ENCODE assay signal across 14 mouse cellular contexts in the genomic region with DNA sequence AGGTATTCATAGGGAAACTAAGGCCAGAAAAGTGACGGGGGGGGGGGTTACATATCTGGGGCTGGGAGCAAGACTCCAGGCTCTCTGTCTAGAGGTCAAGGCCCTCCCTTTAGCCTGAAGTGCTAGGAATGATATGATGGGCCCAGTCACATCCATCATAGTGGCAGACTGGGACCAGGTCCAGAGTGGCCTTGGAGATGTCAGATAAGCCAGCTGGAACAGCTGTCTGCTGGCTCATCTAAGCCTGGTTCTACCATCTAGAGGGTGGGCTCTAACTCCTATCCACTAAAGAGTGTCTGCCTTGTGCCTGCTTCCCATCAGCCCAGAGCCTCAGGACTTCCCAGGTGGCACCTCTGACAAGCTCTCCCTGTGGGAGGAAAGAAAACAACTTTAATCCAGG. TPM values are rescaled to one million over a fixed set of nuclear protein-coding genes. Genes with fewer than 3 reads are reported as not detected.
A peak's percentile ranks its signal among the peaks of the same experiment; 100 is the strongest.
DNase-seq lines count a peak whose midpoint lies in the region; ATAC-seq lines count a peak whose summit lies in the region.
"Had no signal": no experiment of that assay in that cellular context is flagged by ENCODE, and none has a peak within 500 bp of the region (broad histone marks: within the 10 kb centered on the region; RNA-seq: fewer than 3 reads in every experiment).

No protein-coding gene starts in this region.

- H3K9me3 ChIP-seq in heart, embryonic 14.5 days (ENCODE audit: control insufficient read depth, low read length): no peaks in the 10 kb centered on the region
- H3K9me3 ChIP-seq in hindbrain, embryonic 12.5 days (replicated peaks): no peaks in the 10 kb centered on the region
- H3K9me3 ChIP-seq: liver, embryonic 15.5 days had no signal

- no peaks in the 10 kb centered on the region for H3K27me3 ChIP-seq in heart, embryonic 14.5 days (ENCODE audit: control insufficient read depth, insufficient read depth, low read length)
- no peaks in the 10 kb centered on the region for H3K27me3 ChIP-seq in hindbrain, embryonic 12.5 days

- peak overlapping the region; percentile 46 to 95 for H3K27ac ChIP-seq in heart, embryonic 14.5 days (replicated peaks in 1 of 2; ENCODE audit: control insufficient read depth in 1 of 2, insufficient read depth in 1 of 2, low read depth in 2 of 2, low read length in 2 of 2)
- no peak overlapping the region for H3K27ac ChIP-seq in hindbrain, embryonic 12.5 days
- H3K27ac ChIP-seq: left cerebral cortex, adult 2 months; liver, embryonic 15.5 days had no signal

- peaks cover under 1% of the 10 kb centered on the region; the same call in 1 of the 2 replicates for H3K36me3 ChIP-seq in heart, embryonic 14.5 days (ENCODE audit: control insufficient read depth, insufficient read depth, low read length)
- H3K36me3 ChIP-seq in hindbrain, embryonic 12.5 days: no peaks in the 10 kb centered on the region
- H3K36me3 ChIP-seq: liver, embryonic 15.5 days had no signal

- peaks cover 17 to 36% of the 10 kb centered on the region in 2 experiments for H3K4me1 ChIP-seq in heart, embryonic 14.5 days (ENCODE audit: control insufficient read depth in 2 of 2, insufficient read depth in 2 of 2, low read length in 2 of 2)
- H3K4me1 ChIP-seq in hindbrain, embryonic 12.5 days: peaks cover 10% of the 10 kb centered on the region

- H3K4me2 ChIP-seq in heart, embryonic 14.5 days (ENCODE audit: low read length): no peak overlapping the region
- no peak overlapping the region for H3K4me2 ChIP-seq in hindbrain, embryonic 12.5 days (replicated peaks)
- H3K4me2 ChIP-seq: liver, embryonic 15.5 days had no signal

- no peak for ATAC-seq in heart, embryonic 14.5 days (ENCODE audit: insufficient number of reproducible peaks, insufficient read depth, low FRiP score, low read depth)
- ATAC-seq in hindbrain, embryonic 12.5 days (ENCODE audit: low FRiP score): no peak
- ATAC-seq: CD4-positive, CD25-positive, alpha-beta regulatory T cell, adult 4 months had no signal

- no peak for DNase-seq in heart, adult 18-20 months
- DNase-seq in 3T3-L1 (ENCODE audit: low read depth, low spot score): peak; percentile 71
- peak; percentile 74 for DNase-seq in adrenal gland, adult 8-10 months
- DNase-seq in kidney, postnatal 14 days: peak; percentile 65
- no peak for DNase-seq in embryo, embryonic 10.5 days (ENCODE audit: low spot score)
- no peak for DNase-seq in layer of hippocampus, postnatal 14 days (ENCODE audit: low spot score in 2 of 2)
- DNase-seq: gastrocnemius, postnatal 10 days had no signal

- no peak overlapping the region for H3K4me3 ChIP-seq in heart, embryonic 14.5 days (ENCODE audit: control insufficient read depth in 1 of 2, insufficient read depth in 1 of 2, low read depth in 1 of 2, low read length in 2 of 2)
- H3K4me3 ChIP-seq in hindbrain, embryonic 12.5 days: no peak overlapping the region
- H3K4me3 ChIP-seq: left cerebral cortex, adult 2 months; liver, embryonic 15.5 days had no signal

- WGBS in heart, embryonic 14.5 days: 70% methylated on average over 1 of the region's 1 CpGs
- 84% methylated on average over 1 of the region's 1 CpGs for WGBS in hindbrain, embryonic 12.5 days

- peak overlapping the region; percentile 30; the same call in 1 of the 2 replicates for H3K9ac ChIP-seq in heart, embryonic 14.5 days (ENCODE audit: low read length)
- no peak overlapping the region for H3K9ac ChIP-seq in hindbrain, embryonic 12.5 days
- H3K9ac ChIP-seq: liver, embryonic 15.5 days had no signal

RNA-seq across cellular contexts. Expression of a gene that starts 1.9 kb away (rescaled TPM):
- polyA plus RNA-seq in heart, embryonic 14.5 days (2014; fragmentation: Nextera tagmentation; extraction: Ambion mirVana): 305 and 318 TPM in 2 replicates
- total RNA-seq in heart, adult 18-20 months (2021): 100 to 1,000 TPM in 1 of 2 experiments, 10 to 100 TPM in 1; 89.1 to 107 TPM
- 100 to 1,000 TPM; 133 to 158 (median 140) TPM for total RNA-seq in adrenal gland, adult 8-10 months (2022)
- 420 and 456 TPM in 2 replicates for polyA plus RNA-seq in hindbrain, embryonic 12.5 days (2016; fragmentation: Nextera tagmentation; extraction: Ambion mirVana)
- 10 to 100 TPM; 38.0 to 42.4 TPM for total RNA-seq in layer of hippocampus, postnatal 14 days (2021)

RNA-seq across cellular contexts. Expression of a gene that starts 26.1 kb away (rescaled TPM):
- polyA plus RNA-seq in heart, embryonic 14.5 days (2014; fragmentation: Nextera tagmentation; extraction: Ambion mirVana): not detected in 2 replicates
- total RNA-seq in heart, adult 18-20 months (2021): not detected
- not detected for total RNA-seq in adrenal gland, adult 8-10 months (2022)
- not detected in 2 replicates for polyA plus RNA-seq in hindbrain, embryonic 12.5 days (2016; fragmentation: Nextera tagmentation; extraction: Ambion mirVana)
- not detected for total RNA-seq in layer of hippocampus, postnatal 14 days (2021)
- total RNA-seq: common myeloid progenitor, adult 5-6 weeks; gastrocnemius, postnatal 10 days; left cerebral cortex, adult 2 months had no signal
- polyA plus RNA-seq: urinary bladder, adult 2 months had no signal

RNA-seq across cellular contexts. Expression of a gene that starts 28.1 kb away (rescaled TPM):
- 57.8 and 58.2 TPM in 2 replicates for polyA plus RNA-seq in heart, embryonic 14.5 days (2014; fragmentation: Nextera tagmentation; extraction: Ambion mirVana)
- total RNA-seq in heart, adult 18-20 months (2021): 10 to 100 TPM; 20.0 to 25.1 TPM
- 10 to 100 TPM; 56.6 to 69.3 (median 61.7) TPM for total RNA-seq in adrenal gland, adult 8-10 months (2022)
- 111 and 115 TPM in 2 replicates for polyA plus RNA-seq in hindbrain, embryonic 12.5 days (2016; fragmentation: Nextera tagmentation; extraction: Ambion mirVana)
- 10 to 100 TPM; 37.8 to 43.1 TPM for total RNA-seq in layer of hippocampus, postnatal 14 days (2021)

RNA-seq across cellular contexts. Expression of a gene that starts 49.9 kb away (rescaled TPM):
- not detected in 2 replicates for polyA plus RNA-seq in heart, embryonic 14.5 days (2014; fragmentation: Nextera tagmentation; extraction: Ambion mirVana)
- not detected for total RNA-seq in heart, adult 18-20 months (2021)
- total RNA-seq in adrenal gland, adult 8-10 months (2022): not detected
- not detected in 2 replicates for polyA plus RNA-seq in hindbrain, embryonic 12.5 days (2016; fragmentation: Nextera tagmentation; extraction: Ambion mirVana)
- not detected for total RNA-seq in layer of hippocampus, postnatal 14 days (2021)
- total RNA-seq: common myeloid progenitor, adult 5-6 weeks; gastrocnemius, postnatal 10 days; left cerebral cortex, adult 2 months had no signal
- polyA plus RNA-seq: liver, embryonic 15.5 days; urinary bladder, adult 2 months had no signal

RNA-seq across cellular contexts. Expression of a gene that starts 56.5 kb away (rescaled TPM):
- not detected in 2 replicates for polyA plus RNA-seq in heart, embryonic 14.5 days (2014; fragmentation: Nextera tagmentation; extraction: Ambion mirVana)
- total RNA-seq in heart, adult 18-20 months (2021): under 1 TPM in 1 of 2 experiments, not detected in 1; 0.51 TPM
- under 1 TPM in 1 of 4 experiments, not detected in 3; 0.16 TPM for total RNA-seq in adrenal gland, adult 8-10 months (2022)
- not detected in 2 replicates for polyA plus RNA-seq in hindbrain, embryonic 12.5 days (2016; fragmentation: Nextera tagmentation; extraction: Ambion mirVana)
- total RNA-seq in layer of hippocampus, postnatal 14 days (2021): not detected
- total RNA-seq: gastrocnemius, postnatal 10 days; left cerebral cortex, adult 2 months had no signal

Comparison
In these comparisons a context has a peak if more than half of its experiments do, and no peak if none do; other contexts are left out.
1. DNase-seq: peak in 3T3-L1 (single experiment), adrenal gland, adult 8-10 months (single experiment) and kidney, postnatal 14 days (single experiment); none in heart, adult 18-20 months (0 of 2), embryo, embryonic 10.5 days (single experiment) and layer of hippocampus, postnatal 14 days (0 of 2).